Mouse (Mus musculus) liver, adult (tissue): ENCODE results near the gene Wdr82.

Experiments used
- GATA4 ChIP-seq: IDR thresholded peaks from 2 replicates; pipeline ENCODE4 v1.6.1; 2014; ENCODE audit warnings: mild to moderate bottlenecking, low read length; ENCODE audit not compliant: insufficient replicate concordance

The Wdr82 gene

GRCm38 (mm10) chr9:106170556-106171345 is at the start of gene Wdr82:
TSS of gene Wdr82 (plus strand) at chr9:106170928.
- TF ChIP-seq GATA4, result no peak; the same call in 1 of the 2 replicates

GRCm38 (mm10) chr9:106123599-106123998 is 47.1 kb upstream of the Wdr82 start:
- no peak for TF ChIP-seq GATA4

DNA sequence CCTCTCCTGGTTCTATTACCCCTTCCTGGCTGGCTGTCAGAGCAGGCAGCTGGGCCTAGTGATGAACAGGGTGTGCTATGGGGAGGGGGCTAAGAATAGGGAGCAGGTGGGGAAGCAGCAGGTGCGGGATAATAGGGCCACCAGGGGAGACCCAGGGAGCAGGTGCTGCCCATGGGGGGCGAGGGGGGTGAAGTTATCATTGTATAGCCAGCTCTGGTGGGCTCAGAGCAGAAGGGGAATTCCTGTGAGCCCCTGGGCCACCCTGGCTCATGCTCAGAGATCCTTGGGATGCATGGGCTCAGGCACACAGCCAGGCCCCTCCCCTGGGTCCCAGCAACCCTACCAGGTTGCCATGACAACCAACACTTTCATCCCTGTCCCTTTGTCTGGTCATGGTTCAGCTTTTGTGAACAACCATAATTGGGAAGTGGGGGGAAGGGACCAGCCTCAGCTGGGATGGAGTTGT is 43.9 kb upstream of the Wdr82 start:
- TF ChIP-seq GATA4, result no peak

DNA sequence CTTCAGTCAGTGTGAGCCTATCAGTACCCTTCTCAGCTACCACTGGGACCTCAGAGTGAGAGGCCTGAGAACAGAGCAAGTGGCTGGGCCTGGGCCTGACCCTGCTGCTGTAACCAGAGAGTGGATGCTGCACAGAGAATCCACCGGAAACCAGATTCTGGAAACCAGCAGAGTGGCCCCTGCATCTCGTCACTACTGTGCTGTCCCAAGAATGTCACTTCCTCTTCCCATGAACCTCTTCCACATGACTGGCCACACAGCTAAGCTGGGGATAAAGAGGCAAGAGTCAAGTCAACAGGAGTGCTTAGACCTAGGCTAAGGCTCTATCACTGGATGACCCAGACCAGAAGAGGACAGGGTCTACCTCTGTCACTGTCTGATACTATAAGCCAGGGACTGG is 41.7 kb upstream of the Wdr82 start:
- no peak for TF ChIP-seq GATA4

DNA sequence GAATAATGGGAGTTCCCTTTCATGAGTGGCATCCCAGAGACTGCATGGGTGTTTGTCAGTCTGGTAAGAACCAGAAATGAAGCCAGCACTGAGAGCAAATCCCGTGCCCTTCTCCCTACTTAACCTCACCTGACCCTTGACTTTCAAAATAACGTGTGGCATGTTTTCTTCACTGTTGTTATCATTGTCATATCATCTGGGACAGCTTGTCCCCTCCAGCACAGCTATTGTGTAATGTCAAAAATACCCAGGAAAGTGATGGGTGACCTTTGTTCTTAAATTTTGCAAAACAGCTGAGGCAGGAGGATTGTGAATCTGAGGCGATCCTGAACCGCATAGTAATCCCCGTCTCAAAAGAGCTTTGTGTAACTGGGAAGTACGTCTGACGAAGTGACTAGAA is 40.5 kb upstream of the Wdr82 start:
- TF ChIP-seq GATA4, result no peak; the same call in 1 of the 2 replicates

DNA sequence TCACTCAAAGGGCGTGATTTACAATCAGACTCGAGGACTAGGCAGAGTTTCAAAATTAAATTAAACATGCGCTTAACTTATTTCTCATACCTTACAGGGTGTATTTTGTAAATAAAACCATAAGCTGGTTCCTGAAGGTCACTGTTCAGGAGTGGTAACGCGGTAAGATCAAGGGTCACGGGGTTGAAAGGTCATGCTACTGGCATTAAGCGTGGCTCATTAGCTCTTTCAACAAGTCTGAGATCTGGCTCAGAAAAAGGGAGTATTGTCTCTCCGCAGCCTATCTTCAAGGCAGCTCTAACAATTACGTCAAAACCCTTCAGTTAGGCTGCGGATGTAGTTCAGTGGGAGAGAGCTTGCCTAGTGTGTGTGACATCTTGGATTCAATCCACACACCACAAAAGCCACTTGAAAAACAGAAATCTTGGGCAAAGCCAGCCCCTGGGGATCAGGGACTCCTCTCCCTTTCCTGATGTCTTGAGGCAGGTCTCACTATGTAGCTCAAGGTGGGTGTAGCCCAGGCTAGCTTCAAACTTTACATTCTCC is 33.0 kb upstream of the Wdr82 start:
- TF ChIP-seq GATA4, result no peak

- TF ChIP-seq GATA4, result no peak
Measured at GRCm38 (mm10) chr9:106139763-106140162, 31.0 kb upstream of the Wdr82 start.

DNA sequence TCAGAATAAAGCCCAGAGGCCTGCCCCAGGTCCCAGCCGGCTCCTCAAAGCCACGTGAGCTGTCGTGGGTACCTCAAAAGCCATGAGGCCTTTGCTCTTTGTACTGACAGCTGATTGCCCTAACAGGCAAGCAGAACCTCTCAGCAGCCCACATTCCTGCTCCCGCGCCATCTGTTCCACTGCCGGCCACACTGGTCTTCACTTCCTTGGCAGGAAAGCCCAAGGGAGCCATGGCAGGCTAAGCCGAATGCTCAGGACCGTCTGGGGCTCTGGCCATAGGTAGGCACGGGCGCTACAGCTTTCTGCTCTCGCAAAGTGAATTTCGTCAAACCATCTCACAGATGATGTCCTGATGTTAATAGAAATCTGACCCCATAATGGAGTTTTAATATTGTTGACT is 28.8 kb upstream of the Wdr82 start:
- TF ChIP-seq GATA4, result no peak

- no peak for TF ChIP-seq GATA4
Measured at GRCm38 (mm10) chr9:106144176-106144575, 26.6 kb upstream of the Wdr82 start.

- no peak for TF ChIP-seq GATA4
Measured at GRCm38 (mm10) chr9:106145582-106145981, 25.1 kb upstream of the Wdr82 start.

DNA sequence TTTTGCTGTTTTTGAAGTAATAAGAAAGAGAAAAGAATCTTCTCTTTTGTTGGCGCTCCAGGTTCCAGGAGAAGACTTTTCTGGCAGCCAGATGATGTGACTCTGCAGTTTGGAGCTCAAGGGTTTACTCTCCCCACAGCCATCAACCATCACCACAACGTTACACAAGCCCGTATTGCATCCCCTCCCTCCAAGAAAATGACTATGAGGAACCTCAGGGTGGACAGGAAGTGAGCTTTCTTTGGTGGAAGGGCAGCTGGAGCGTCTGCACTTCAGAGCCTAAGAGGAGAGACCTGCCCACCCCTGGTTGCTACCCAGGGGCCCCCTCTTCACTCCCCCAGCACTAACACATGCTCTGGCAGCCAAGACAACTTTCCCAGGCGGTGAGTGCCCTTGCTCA is 23.4 kb upstream of the Wdr82 start:
- TF ChIP-seq GATA4, result no peak

- no peak for TF ChIP-seq GATA4
Measured at GRCm38 (mm10) chr9:106147851-106148431, 22.8 kb upstream of the Wdr82 start.

DNA sequence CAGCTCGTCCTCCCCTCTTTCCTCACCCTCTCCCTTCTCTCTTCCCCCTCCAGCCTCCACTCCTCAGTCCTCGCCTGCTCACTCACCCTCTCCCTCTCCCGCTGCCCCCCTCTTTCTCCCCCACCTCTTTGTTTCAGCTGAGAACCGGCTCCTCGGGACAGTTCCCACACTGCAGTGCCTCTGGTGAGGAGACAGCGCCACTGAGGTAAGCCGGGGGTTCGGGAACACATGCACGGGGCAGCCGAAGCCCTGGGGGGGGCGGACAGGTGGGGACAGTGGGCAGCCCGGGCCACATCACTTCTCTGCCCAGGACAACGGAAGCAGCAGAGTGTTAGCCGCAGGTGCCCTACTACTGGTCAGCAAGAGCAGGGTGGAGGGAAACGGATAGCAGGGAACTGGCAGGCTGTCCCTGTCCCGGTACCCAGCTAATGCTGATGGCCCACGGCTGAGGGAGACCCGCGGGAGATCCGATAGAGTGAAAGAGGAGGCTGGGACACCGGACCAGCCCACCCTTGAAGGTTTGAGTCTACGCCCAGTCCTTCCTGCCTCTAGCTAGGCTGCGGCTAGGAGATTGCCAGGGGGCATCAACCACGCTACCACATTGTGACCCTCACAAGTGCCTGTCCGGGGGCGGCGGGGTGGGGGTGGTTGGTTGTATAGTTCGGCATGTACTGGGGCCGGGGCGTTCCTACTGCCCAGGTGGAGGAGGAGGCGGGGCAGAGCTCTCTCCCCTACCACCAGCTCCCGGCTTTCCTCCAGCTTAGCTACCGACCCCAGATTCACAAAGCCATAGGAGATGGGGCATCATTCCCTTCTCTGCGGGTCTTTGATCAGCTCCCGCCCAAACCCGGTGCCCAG is 22.0 kb upstream of the Wdr82 start:
- no peak for TF ChIP-seq GATA4

DNA sequence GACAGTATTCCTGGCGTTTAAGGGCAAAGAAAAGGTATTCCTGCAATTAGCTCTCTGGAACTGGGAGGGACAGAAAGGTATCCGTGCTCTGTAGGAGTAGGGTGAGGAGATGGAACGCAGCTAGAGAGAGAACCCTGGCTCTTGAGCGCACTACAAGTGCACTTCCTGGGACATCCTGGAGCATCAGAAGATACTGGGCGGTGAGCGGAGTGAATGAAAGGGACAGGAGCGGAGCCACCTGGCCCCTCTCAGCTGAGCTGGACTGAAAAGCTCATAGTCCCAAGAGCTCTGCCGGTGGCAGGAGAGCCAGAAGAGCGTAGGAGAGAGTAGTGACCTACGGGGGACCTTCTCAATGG is 21.4 kb upstream of the Wdr82 start:
- TF ChIP-seq GATA4, result no peak

DNA sequence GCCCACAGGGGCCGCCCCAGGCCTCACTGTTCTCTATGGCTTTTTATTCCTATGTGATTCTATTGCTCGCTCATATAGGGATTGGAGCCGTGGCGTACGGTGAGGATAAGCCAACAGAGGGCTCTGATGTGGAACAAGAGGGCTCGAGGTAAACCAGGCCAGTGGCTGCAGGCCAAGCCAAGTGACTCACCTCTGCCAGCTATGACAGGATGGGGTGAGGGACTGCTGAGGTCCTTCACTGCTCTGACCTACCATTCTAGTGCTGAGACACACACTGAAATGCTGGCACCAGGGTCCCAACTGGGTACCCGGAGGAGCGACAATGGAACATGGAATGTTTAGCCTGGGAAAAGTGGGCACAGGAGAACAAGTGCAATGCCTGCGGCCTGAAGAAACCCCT is 16.6 kb upstream of the Wdr82 start:
- no peak for TF ChIP-seq GATA4
